Mouse (Mus musculus) cortical plate, adult 2 months (tissue): ENCODE results near the gene 1700023F06Rik.

Source experiments
- CTCF ChIP-seq: fragments of 200-500 bp; IDR thresholded peaks from 2 replicates; pipeline ENCODE4 v1.5.1; 2011; ENCODE audit warnings: mild to moderate bottlenecking, control low read depth, low read length; ENCODE audit not compliant: insufficient read depth; ENCODE audit errors: extremely low read depth
- POLR2A ChIP-seq: fragments of 200-500 bp; IDR thresholded peaks from 2 replicates; pipeline ENCODE4 v1.6.1; 2011; ENCODE audit warnings: mild to moderate bottlenecking, low read length, control low read depth; ENCODE audit not compliant: insufficient read depth; ENCODE audit errors: extremely low read depth

GRCm38 (mm10) chr11:103177216-103177615, 31.1 kb downstream of the 1700023F06Rik start:
- no peak for TF ChIP-seq POLR2A
- TF ChIP-seq CTCF = no peak
